Mouse (Mus musculus) cerebellum, adult 2 months (tissue): ENCODE measurements around the gene Sik1.

Source experiments
- CTCF ChIP-seq: fragments of 200-500 bp; IDR thresholded peaks from 2 replicates; pipeline ENCODE4 v1.5.1; 2011; ENCODE audit warnings: low read depth, mild to moderate bottlenecking, control low read depth, low read length, moderate library complexity, borderline replicate concordance; ENCODE audit not compliant: insufficient read depth
- POLR2A ChIP-seq: fragments of 200-500 bp; IDR thresholded peaks from 2 replicates; pipeline ENCODE4 v1.6.1; 2011; ENCODE audit warnings: low read length, control low read depth, borderline replicate concordance; ENCODE audit not compliant: insufficient read depth

DNA sequence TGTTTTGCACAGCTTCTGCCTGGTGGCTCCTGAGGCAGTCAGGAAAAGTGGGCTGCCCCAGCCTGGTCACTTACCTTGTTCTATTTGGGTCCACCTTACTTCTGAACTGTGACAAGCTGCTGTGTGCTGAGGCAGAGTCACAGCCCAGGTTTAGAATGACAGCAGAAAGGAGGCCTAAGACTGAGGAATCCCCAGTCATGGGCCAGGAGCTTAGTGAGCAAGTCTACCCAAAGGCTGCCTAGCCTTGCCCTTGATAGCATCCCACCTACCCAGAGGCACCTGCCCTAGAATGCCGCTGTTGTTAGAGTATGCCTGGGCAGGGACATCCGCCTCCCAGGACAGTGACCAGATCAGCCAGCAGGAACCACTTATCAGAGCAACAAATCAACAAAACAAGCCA, 3.2 kb upstream of the Sik1 start:
- TF ChIP-seq POLR2A (no peak), CTCF (no peak)
